Mouse (Mus musculus): ENCODE data around the gene Vmn1r16.
"Not testable (repeated sequence)": the region's sequence is repeated elsewhere in the genome, so short reads cannot be mapped to it uniquely, and the experiment has no call there.

The Vmn1r16 gene

DNA sequence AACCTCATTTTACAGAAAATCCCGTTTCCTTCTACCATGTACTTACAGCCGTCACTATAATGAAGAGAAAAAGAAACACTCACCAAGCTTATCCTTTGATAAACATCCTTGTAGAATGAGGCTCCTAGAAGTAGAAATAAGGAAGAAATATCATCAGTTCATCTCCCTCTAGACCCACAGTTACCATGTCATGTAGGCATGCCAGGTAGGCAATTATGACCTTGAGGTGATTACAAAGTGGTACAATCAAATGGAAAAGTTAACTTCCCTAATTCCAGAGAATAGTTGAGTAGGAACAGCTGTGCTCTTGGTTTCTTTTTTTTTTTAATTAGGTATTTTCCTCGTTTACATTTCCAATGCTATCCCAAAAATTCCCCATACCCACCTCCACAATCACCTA lies at the start of gene Vmn1r16:
Gene Vmn1r16 (minus strand): TSS at position 101 of the 400 bp plus-strand sequence.
- DNase-seq (ENCODE audit: extremely low read depth, low read depth, low spot score) = no peak

DNA sequence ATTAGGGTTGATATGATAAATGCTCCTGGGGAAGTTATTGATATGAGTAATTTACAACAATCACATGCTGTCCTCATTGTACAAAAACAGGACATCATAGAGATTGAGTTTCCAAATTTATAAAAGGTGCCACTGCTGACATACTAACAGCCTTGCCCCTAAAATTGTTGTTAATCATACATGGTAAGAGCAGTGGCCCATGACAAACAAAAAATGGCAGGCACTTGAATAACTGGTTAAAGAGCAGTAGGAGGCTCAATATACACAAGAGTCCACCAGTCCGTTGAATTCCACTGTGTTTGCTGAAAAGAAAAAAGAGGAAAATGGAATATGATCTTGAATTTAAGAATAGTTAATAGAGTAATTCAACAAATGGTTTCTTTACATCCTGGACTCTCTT lies 38.2 kb upstream of the Vmn1r16 start:
- no peak for DNase-seq (ENCODE audit: extremely low read depth, low read depth, low spot score)

DNA sequence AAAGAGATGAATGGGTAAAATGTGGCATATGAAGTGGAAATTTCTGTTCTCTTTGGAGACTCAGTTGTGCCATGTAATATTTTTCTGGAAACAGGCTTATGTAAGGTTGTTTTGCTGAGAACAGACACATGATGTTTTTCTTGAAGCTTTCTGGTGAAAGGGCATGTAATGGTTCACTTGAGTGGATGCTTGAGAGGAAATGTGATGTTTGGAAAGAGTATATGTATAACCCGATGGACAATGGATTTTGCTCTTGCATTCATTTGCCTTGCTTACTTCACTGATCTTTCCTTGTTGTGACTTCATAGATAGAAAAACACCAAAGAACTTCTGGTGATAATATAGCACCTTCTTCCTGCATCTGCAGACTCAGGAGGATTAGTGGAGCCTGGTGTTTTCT lies 36.6 kb upstream of the Vmn1r16 start:
- not testable (repeated sequence) for DNase-seq (ENCODE audit: extremely low read depth, low read depth, low spot score)

DNA sequence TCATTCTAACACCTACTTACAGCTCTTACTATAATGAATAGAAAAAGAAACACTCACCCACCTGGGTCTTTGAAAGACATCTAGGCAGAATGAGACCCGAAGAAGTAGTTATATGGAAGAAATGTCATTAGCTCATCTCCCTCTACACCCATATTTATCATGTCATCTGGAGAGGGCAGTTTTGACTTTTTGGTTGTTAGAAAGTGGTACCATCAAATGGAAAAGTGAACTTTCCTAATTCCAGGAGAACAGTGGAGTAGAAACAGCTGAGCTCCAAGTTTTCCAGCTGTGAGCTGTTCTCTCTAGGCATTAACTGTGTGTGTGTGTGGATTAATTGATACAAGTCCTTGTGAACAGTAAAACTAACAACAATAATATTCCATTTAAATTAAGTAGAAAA lies 34.3 kb upstream of the Vmn1r16 start, which contains the start of gene Vmn1r17:
Gene Vmn1r17 (minus strand): TSS at position 101 of the 400 bp plus-strand sequence.
- no peak for DNase-seq (ENCODE audit: extremely low read depth, low read depth, low spot score)

DNA sequence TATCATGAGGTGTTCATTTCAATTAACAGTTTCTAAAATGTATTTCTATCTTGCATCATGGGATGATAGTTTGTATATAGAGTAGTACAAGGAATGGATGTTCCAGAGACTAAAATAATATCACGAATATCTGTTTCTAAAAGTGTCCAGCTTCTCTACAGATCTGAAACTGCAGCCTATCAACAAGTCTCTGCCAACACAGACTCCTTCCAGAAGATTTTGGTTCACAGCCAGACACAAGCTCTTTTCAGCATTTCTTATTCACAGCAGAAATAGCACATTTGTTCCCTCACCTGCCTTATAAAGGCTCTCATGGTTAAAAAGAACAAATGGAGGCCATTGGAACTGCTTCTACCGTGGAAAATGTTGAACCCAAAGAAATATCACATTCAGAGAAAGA lies 27.6 kb upstream of the Vmn1r16 start:
- no peak for DNase-seq (ENCODE audit: extremely low read depth, low read depth, low spot score)

DNA sequence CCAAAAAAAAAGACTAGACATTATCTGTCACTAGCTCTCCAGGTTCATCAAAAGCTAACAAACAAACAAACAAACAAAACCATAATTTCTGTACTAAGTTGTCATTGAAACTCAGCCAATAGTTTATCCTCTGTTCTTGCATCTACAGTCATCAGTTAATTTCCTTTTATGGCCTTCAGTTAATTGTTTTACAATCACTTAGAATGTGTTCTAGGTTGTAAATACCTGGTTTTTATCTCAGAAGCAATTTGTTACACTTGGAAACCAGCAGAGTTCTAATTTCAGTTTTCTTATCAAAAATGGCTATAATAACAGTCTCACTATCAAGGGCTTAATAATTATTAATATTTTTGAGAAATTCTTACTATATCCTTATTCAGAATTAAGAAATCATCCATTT lies 3.1 kb downstream of the Vmn1r16 start:
- no peak for DNase-seq (ENCODE audit: extremely low read depth, low read depth, low spot score)

DNA sequence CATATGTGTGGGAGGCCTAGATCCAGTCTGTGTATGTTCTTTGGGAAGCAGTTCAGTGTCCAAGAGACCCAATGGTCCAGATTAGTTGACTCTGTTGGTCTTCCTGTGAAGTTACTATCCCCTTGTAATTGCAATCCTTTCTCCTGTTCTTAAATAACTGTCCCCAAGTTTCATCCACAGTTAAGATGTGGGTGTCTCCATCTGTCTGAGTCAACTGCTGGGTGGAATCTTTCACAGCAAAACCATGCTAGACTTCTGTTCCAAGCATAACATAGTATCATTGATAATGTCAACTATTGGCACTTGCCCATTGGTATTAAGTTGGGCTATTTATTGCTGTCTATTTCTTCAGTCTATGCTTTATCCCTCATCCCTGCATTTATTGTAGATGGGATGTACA lies 50.3 kb downstream of the Vmn1r16 start:
- no peak for DNase-seq (ENCODE audit: extremely low read depth, low read depth, low spot score)

DNA sequence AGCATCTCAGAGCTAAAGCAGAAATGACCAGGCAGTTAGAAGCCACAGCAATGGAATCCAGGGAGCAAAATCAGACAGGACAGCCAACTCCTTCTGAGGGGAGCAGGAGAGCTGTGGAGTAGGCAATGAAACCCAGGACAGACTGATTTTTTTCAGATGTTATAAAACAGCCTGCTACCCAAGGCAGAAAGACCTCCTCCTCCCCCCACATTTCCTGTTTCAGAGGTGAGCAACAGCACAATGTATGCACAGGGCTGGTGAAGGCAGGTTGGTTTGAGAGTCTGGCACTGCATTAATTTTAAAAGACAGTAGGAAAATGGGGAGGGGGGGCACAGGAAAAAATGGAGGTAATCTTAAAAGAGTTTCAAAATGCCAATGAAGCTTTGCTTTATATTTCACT lies 56.8 kb downstream of the Vmn1r16 start:
- DNase-seq (ENCODE audit: extremely low read depth, low read depth, low spot score) = no peak

DNA sequence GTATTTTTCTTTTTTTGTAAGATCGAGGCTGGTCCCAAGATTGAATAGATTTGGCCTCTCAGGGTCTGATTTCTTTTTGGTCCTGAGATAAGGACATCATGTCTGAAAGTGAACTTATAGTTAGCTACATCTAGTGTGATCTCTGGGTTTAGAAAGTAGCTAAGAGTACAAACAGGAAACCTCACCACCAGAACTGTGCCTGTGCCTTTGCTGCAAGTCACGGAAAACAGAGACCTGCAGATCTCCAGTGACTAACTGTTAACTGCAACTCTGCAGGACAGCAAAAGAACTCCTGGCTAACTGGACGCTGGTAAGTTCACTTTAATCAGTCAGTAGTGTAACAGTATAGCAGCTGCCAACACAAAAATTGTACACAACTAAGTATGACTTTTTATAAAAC lies 57.4 kb downstream of the Vmn1r16 start:
- DNase-seq (ENCODE audit: extremely low read depth, low read depth, low spot score) = no peak

Measured in fat pad, adult 2 months (tissue).